Mouse (Mus musculus) left cerebral cortex, postnatal 4 days (tissue): ENCODE measurements around the gene Pnpla6. TPM values are rescaled to one million over a fixed set of nuclear protein-coding genes. Genes with fewer than 3 reads are reported as not detected.
A peak's percentile ranks its signal among the peaks of the same experiment; 100 is the strongest.

Experiments
- DNase-seq: peaks from one replicate; pipeline ENCODE4 v3.0.0-alpha.2; 2022
- intact Hi-C: fragments of 180-260 bp; cut with DNase I; formaldehyde crosslinking; loops from one replicate; pipeline ENCODE4 v1.15.1; 2025
- total RNA-seq, 2 experiments: library from RNA; stranded (reverse); gene quantifications; 2 replicates each; pipeline ENCODE4 v1.2.3; 2021

Pnpla6 gene
- total RNA-seq, 2 experiments from 2014 or later: 75.9 to 81.6 TPM

DNA sequence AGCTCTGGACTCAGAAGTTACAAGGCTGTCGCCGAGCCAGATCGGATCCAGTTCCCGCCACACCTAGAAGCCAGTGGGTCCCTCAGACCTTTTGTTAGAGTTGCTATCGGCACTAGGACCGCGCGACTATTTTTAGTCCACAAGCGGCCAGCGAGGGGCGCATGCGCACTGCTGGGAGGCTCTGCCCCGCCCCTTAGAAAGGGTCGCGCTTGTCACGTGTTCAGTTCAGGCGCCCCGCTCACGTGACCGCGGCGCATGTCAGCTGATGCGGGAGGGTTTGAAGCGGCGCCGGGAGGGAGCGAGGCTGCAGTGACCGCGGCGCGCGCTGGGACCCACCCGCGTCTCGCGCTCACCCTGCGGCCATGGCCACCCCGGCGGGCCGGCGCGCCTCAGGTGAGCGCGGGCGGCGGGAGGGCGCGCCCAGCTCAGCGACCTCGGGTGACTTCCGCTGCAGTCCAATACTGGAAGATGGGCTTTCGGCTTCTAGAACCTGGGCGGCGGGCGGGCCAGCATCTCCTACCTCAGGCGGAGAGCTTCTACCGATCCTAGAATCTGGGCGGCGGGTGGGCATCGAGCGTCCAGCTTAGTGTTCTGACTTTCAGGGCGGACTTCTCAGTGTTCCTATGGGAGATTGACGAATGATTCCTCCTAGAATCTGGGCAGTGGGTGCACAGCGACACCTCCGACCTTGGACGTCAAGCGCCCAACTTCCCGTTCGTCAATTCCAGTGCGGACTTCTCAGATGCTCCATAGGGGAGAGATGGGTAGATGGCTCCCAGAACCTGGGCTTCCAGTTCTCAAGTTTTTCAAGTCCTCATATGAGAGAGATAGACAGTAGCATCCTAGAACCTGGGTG is 14.7 kb upstream of the Pnpla6 start, which contains the start of gene Mcoln1:
Gene Mcoln1, plus strand, starts transcription at position 223 of the 856 bp plus-strand sequence.
- intact Hi-C loops: no loop called here

DNA sequence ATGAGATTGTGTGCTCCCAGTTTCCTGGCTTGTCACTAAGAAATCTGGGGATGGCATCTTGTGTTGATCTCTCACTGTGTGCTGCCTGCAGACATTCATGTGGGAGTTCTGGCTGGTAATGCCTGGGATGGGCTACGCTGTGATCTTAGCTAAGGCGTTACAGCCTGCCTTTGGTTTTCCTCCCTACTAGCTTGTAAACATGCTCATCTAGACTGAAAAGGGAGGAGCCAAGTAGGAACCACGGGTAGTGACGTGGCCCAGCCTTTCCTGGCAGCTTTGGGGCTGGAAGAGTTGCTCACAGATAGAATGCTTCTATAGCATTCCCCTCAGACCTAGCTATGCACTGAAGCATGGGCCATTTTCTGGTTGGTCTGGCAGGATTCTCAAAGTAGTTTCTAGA is 13.0 kb upstream of the Pnpla6 start:
- no peak for DNase-seq
- intact Hi-C loops: no loop called here

More for the DNA sequence above, 14.7 kb upstream of the Pnpla6 start, which contains the start of gene Mcoln1:
- peak; percentile 99 for DNase-seq

DNA sequence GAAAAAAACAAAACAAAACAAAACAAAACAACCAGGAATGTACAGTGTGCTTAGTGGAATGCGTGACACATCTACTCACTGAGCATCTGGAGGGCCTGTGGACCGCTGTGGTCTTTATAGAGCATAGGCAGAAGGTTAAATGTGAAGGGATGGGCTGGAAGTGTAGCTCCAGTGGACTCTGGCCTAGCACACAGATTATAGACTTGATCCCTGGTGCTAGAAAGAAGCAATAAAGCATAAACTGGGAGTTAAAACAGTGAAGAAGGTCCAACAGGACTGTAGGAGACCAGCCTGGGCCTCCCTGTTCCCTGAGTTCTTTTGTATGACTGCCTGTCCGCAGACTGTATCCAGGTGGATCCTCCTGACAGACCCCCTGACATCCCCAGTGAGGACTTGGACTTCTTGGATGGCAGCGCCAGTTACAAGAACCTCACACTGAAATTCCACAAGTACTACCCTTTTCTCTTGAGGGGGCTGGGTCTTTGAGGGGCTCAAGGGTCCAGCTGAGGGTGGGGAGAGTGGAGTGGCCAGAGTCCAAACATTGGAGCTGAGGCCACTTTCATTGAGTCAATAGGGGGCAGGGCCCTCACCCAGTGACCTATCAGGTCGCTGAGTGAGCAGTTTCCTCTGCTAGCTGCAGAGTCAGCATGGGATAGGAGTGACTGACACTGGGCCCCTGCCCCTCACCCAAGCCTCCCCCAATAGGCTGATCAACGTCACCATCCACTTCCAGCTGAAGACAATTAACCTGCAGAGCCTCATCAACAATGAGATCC is 7.0 kb upstream of the Pnpla6 start:
- no peak for DNase-seq
- intact Hi-C loops: no loop called here

DNA sequence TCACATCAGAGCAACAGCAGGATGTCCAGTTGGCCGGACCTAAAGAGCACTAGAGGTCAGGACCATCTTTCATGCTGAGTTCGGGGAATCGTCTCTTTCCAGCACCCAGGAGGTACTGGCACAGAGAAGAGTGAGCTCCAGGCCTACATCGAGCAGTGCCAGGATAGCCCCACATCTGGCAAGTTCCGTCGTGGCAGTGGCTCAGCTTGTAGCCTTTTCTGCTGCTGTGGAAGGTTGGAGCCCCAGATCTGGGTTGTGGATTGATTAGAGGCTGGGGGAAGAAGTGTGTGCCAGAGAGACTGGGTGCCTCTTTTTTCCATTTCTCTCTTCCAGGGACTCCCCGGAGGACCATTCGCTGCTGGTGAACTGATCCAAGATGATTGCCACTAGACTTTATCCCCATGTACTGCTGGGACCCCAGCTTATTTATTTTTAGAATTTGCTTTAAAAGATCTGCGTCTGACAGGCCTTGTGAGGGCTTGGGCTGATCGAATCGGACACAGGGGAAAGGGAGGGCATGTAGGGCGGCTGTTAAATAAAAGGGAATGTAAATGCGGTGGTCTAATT is 420 bp upstream of the Pnpla6 start:
- DNase-seq: no peak
- intact Hi-C loops: no loop called here

- DNase-seq: peak; percentile 28
- intact Hi-C loops: no loop called here
These were observed 710 bp downstream of the Pnpla6 start for GRCm38 (mm10) chr8:3515771-3516417.

- intact Hi-C loops: no loop called here
- DNase-seq: peak; percentile 93
These were observed 1.4 kb downstream of the Pnpla6 start for GRCm38 (mm10) chr8:3516450-3517116.

- intact Hi-C loops: no loop called here
- peak; percentile 29 for DNase-seq
These were observed 1.9 kb downstream of the Pnpla6 start for GRCm38 (mm10) chr8:3517117-3517495.

DNA sequence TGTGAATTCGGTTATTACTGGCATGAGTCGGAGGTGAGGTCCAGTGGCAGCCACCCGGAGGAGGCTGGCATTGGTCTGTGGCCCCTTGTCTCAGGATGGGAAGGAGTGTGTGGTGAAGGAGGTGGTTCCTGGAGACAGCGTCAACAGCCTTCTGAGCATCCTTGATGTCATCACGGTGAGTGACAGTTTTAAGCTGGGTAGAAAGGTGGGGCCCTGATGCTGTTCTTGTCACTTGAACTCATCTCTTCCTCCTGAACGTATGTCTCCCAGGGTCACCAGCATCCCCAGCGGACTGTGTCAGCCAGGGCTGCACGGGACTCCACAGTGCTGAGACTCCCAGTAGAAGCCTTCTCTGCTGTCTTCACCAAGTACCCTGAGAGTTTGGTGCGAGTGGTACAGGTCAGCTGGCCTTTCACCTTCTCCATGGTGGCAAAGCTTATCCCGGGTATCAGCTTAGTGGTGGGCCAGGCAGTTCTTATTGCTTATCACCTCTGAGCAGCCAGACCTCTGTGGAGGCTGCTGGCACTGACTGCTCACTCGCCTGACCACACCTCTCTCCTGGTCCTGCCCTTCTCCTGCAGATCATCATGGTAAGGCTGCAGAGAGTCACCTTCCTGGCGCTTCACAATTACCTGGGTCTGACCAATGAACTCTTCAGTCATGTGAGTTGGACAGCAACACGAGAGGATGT is 7.0 kb downstream of the Pnpla6 start:
- intact Hi-C loops: no loop called here
- DNase-seq: no peak

- DNase-seq: no peak
- intact Hi-C loops: no loop called here
These were observed 15.6 kb downstream of the Pnpla6 start for GRCm38 (mm10) chr8:3530816-3531215.

- DNase-seq: no peak
- intact Hi-C loops: no loop called here
These were observed 16.8 kb downstream of the Pnpla6 start for GRCm38 (mm10) chr8:3531936-3532335.

- DNase-seq: no peak
- intact Hi-C loops: no loop called here
These were observed 21.1 kb downstream of the Pnpla6 start for GRCm38 (mm10) chr8:3536053-3536841.

GRCm38 (mm10) chr8:3536940-3537339 is 21.8 kb downstream of the Pnpla6 start:
- intact Hi-C loops: no loop called here
- DNase-seq: no peak

- no peak for DNase-seq
- intact Hi-C loops: no loop called here
These were observed 22.5 kb downstream of the Pnpla6 start for GRCm38 (mm10) chr8:3537666-3538065.

GRCm38 (mm10) chr8:3539146-3539545 is 24.0 kb downstream of the Pnpla6 start:
- intact Hi-C loops: no loop called here

DNA sequence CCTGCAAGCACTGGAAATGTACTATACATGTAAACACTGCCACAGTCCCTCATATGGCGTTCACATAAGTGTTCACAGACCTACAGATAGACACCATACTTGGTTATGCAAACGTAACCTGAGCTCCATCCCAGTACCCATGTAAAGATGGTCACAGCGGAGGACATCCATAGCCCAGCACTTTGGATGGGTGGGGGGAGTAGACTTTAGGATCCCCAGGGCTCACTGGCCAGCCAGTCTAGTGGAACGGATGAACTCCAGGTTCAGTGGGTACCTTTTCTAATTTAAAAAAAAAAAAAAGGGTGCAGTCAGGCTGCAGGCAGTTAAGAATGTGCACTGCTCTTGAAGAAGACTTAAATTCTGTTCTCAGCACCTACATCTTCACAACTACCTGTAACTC is 24.9 kb downstream of the Pnpla6 start:
- intact Hi-C loops: no loop called here
- DNase-seq: no peak

More at GRCm38 (mm10) chr8:3539146-3539545, 24.0 kb downstream of the Pnpla6 start:
- DNase-seq: no peak

DNA sequence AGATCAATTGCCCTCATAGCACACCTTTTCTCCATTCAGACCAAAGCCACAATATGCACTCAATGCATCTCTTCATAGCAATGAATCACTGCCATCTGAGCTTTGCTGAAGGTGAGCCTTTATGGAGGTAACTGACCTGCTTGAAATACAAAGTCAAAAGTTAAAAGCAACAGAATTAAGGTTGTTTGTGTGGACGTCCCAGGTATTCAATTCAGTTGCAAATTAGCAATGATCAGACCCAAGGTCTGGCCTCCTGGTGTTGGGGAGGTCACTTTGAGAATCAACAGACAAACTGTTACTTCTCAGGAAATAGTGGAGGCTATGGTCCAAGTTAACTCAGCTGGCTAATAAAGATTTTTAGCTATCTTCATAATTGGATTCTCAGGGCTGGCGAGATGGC is 31.3 kb downstream of the Pnpla6 start:
- intact Hi-C loops: no loop called here
- DNase-seq: no peak

GRCm38 (mm10) chr8:3552240-3552639 is 37.1 kb downstream of the Pnpla6 start:
- intact Hi-C loops: no loop called here
- no peak for DNase-seq

GRCm38 (mm10) chr8:3556114-3556513 is 40.9 kb downstream of the Pnpla6 start:
- intact Hi-C loops: no loop called here
- DNase-seq: no peak
